Mouse (Mus musculus) urinary bladder, postnatal 4 days (tissue): ENCODE results near the gene Nfkbid.
"Not testable (repeated sequence)": the region's sequence is repeated elsewhere in the genome, so short reads cannot be mapped to it uniquely, and the experiment has no call there.

ENCODE experiments used
- DNase-seq, 2 experiments: peaks; one replicate each; pipeline ENCODE4 v3.0.0; 2021 to 2022; ENCODE audit warnings: low spot score in 2 of 2

The Nfkbid gene

DNA sequence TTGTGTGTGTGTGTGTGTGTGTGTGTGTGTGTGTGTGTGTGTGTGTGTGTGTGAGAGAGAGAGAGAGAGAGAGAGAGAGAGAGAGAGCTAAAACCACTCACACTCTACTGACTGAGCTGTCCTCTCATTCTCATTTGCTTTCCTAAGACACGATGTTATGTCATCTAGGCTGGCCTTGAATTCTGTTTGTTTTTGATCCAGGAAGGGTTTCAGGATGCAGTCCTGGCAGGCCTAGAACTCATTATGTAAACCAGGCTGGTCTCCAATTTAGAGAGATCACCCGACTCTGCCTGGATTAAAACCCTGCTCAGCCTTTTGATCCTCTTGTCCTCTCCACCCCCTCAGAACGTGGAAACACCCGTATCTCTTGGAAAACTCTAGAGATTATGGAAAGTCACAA, 42.5 kb downstream of the Nfkbid start:
- DNase-seq, result no peak

DNA sequence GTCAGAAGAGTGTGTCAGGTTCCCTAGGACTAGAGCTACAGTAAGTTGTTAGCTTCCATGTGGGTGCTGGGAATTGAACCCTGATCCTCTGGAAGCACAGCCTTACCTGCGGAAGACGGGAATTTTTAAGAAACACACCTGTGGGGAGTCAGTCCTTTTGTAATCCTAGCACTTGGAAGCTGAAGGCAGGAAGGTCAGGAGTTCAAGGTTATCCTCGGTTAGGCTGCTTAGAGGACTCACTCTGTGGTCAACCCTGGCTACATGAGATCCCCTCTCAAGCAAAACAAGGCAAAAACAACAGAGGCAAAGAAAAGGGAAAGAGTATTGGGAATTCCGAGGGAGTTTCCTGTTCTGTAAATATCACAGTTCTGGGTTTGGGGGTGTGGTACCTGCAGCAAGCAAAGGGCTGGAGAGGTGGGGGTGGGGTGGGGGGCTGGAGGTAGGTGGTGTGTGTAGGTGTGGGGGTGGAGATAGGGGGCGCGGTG, 43.3 kb downstream of the Nfkbid start:
- DNase-seq, result no peak

DNA sequence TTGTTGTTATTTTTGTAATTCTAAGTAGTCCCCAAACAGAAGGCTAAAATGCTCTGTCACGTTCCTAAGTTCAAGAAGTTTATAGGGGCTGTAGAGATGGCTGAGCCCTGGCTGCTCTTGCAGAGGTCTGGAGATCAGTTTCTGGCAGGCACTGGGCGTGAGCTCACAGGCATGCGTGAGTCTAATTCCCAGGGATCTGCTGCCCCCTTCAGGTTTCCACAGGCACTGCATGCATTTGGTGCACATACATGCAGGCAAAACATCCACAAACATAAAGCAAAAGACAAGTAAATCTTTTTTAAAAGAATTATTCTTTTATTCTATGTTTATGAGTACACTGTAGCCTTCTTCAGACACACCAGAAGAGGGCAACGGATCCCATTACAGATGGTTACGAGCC, 50.9 kb downstream of the Nfkbid start:
- DNase-seq, result no peak

DNA sequence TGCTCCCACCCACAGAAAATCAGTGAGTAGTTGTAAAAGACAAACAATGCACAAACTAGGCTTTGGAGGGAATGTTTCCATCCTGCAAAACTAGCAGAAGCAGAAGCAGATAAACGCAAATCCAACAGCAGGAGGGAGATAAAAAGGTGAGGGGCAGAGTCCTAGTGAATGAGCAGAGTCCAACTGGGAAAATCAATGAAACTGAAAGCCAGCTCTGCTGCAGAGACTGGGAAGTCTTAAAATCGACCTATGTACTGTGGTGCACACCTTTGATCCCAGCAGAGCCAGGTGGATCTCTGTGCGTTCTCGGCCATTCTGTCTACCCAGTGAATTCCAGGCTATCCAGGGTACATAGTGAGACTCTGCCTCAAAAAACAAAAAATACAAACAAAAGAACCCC, 53.5 kb downstream of the Nfkbid start:
- DNase-seq, result no peak

DNA sequence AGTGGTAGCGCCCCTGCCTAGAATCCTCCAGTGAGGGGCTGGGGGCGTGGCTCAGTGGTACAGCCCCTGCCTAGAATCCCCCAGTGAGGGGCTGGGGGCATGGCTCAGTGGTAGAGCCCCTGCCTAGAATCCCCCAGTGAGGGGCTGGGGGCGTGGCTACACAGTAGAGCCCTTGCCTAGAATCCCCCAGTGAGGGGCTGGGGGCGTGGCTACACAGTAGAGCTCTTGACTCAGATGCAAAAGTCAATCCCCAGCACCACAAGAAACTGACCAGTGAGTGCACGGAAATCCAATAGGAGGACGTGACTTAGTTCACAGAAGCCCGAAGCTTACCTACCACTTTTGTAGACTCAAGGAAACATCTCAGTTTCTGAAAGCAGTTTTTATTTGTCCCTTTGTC, 54.6 kb downstream of the Nfkbid start:
- not testable (repeated sequence) for DNase-seq

DNA sequence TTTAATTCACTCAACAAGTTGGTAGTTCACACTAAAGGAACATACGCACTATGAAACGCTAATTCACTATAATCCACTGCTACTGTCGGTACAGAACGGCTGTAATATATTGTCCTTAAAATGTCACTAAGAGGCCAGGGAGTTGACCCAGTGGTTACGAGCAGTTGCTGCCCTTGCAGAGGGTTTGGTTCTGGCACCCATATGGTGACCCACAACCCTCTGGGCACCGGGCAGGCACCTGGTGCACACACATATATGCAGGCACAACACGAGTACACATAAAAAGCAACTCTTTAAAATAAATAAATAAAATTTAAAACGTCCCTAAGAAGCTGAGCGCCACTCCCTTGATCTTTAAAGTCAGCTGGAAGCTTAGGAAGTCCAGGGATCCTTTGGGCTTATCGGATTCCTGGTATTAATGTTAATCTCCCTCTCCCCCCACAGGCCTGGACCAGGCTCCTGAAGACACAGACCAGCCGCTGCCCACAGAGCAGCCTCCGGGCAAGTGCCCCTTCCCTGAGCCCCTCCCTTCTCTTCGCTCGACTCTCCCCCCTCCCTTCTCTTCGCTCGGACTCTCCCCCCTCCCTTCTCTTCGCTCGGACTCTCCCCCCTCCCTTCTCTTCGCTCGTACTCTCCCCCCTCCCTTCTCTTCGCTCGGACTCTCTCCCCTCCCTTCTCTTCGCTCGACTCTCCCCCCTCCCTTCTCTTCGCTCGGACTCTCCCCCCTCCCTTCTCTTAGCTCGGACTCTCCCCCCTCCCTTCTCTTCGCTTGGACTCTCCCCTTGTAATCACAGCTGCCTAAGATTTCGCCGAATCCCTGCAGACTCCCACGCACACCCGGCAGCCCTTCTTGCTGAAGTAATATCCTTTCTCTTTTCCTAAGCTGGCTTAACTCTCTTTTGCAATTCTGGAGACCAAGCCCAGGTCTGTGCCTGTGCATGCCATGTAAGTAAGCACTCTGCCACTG, 56.2 kb downstream of the Nfkbid start:
- DNase-seq, result no peak
